Mouse (Mus musculus) layer of hippocampus, adult 9-10 months (tissue): Measurements from ENCODE around the gene Oxnad1.
"Not testable (repeated sequence)": the region's sequence is repeated elsewhere in the genome, so short reads cannot be mapped to it uniquely, and the experiment has no call there.

Experiments used
- DNase-seq: peaks from one replicate; pipeline ENCODE4 v3.0.0; 2022; ENCODE audit warnings: low spot score

The Oxnad1 gene

DNA sequence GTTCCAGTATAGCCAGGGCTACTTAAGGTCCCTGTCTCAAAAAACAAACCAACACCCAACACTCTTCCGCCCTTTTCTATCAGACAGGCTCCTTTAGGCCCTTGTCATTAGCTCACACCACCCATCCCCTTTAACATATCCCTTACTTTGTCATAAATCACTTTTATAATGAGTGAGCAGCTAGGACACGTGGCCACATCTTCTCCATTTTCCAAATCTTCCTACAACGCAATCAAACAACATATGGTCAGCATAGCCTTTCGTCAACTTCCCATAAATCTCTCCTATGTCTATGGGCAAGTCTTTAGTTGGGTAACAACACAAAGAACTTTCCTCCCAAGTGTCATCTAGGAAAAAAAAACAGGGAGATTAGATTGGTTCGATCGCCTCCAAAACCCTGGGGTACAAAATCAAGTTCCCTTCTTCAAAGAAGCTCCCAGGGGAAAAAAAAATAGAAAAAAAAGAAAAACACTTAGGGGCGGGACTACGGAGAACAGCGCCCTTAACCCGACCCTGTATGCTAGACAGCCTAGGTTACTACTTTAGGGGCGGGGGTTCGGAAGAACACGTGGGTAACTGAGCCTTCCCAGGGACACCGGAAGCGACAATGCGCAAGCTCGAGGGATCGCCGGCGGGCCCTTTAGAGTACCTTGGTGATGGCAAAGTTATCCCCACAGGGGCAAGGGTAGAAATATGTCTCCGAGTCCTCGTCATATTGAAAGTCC, at the start of gene Oxnad1:
TSS of gene Oxnad1 (plus strand) at position 614 of the 725 bp plus-strand sequence.
- no peak for DNase-seq

DNA sequence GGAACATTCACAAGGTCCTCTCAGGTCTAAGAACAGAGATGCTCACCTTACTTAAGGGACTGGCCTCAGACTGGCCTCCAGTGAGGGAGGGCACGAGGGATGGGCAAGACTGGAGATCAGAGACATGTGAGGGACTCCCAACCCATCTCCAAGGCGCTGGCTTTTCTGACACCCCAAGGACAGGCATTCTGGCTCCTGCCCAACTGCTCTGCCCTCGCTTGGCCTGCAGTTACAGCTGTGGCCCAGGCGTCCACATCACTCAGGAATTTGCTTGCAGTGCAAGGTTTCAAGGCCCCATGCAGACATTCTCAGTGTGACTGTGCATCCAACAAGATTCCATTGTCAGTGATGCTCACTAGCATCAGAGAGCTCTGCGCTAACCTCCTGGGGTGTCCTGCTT, 48.7 kb upstream of the Oxnad1 start:
- no peak for DNase-seq

DNA sequence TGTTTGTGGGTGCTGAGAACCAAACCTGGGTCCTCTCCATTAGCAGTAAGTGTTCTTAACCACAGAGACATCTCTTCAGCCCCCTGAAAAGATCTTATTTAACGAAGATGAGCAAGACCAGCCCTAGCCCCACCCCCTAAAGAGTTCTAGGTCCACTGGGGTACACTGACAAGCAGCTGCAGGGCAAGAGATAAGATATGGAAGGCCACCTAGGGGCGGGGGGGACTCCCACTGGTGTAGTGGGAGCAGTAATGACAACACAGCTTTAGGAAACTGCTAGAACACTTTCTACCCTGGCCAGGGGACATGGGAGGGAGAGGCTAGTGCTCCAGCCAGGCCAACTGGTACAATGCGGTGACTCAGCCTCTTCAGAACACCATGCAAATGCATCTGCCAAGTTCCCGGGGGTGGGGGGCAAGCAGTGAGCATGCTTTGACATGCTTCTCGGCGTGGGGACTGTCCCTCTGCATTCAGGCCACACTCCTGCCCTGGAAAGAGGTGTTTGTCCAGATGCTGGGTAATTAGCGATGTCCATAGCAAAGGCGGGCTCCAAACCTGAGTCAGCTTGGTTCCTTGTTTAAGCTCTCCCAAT, 47.4 kb upstream of the Oxnad1 start:
- no peak for DNase-seq

GRCm38 (mm10) chr14:32042108-32042507, 43.1 kb upstream of the Oxnad1 start:
- no peak for DNase-seq

DNA sequence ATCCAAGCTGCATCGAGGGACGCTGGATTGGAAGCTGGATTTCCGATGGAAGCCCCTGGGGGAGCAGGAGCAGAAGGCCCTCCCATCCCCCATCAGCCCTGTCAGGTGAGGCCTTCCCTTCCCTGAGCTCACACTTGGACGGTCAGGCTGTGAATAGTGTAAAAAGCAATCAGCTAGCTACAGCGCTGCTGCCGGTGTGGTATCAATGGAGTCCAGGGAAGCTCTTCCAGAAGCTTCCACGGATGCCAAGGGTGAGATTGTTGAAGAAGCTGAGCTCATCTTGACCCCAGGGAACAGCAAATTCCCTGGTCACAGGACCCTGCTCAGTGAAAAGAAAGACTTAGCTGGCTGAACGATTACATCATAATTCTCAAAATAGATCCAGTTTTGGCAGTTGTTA, 38.8 kb upstream of the Oxnad1 start:
- DNase-seq = no peak

DNA sequence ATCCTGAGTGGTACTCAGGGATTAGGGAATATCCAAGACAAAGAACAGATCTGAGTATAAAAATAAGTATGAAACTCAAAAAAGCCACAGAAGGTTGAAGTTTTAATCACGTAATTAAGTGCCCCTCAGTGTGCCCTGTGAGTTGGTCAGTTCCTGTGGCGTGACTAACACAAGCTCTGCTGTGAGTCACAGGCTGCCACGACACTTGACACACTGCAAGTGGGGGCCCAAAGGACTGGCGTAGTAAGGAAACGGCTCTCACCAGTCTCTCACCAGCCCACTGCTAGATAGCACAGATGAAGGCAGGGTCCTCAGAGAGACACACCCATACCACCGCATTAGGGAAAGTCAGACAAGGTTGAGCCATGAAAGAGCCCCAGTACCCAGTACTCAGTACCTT, 35.0 kb upstream of the Oxnad1 start:
- DNase-seq = no peak

DNA sequence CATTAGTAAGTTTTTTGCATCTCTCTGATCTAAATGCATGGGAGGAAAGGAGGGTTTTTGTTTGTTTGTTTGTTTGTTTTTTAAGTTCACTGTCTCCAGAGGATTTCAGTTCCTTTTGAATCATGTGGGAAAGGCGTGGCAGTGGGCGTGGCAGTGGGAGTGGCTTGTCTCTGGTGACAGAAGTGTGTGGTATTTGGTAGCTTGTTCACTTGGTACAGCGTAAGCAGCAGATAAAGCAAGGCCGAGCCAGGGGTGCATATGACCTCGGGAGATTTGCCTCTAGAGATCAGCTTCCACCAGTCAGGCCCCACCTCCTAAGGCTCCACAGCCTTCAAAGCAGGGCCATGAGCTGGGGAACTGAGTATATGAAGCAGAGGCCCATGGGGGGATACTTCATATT, 31.3 kb upstream of the Oxnad1 start:
- no peak for DNase-seq

DNA sequence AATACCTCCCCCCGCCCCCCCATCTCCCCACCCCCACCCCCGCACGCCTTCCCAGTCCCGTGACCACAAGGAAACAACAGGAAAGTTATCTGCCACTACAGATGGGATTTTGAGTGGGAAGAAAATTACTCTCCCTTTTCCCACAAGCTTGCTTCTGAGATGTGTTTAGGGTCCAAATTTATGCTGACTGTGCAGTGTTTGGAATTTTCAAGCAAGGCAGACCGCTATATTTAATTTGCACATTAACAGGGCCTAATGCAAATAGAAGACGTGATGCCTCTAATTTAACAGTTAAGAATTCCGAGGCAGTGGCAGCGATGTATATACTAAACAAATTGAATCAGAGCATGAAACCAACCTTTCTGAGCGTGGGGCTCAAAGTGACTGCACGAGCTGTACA, 30.4 kb upstream of the Oxnad1 start:
- DNase-seq = no peak

GRCm38 (mm10) chr14:32055781-32056180, 29.4 kb upstream of the Oxnad1 start:
- DNase-seq = no peak

DNA sequence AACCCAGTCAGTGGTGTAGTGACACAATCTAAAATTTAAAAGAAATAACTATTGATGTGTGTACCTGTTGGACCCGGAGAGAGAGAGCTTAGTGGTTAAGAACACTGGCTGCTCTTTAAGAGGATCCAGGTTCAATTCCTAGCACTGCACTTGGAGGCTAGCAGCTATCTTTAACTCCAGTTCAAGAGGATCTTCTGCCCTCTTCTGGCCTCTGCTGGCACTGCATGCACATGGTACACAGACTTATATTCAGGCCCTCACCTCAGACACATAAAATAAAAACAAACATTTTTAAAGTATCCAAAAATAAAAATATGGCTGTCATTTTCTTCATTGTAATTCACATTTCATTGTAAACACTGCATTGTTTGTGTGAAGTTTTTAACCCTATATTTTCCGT, 28.5 kb upstream of the Oxnad1 start:
- DNase-seq = no peak

DNA sequence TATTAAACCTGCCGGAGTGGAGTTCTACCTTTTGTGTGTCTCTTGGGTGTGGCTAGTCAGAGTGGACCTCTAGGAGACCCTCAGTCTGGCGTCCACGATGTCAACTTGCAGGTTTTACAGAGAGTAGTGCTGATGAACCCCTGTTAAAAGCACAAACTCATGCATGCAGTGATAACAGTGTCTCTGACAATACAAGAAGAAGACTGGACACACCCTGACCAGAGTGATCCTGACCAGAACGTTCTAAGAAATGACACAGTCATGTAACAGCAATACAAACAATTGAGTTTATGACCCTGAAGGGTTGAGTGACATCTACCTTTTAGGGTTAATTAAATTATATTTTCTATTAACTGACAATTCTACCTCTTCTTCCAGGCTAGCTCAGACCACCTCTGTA, 27.5 kb upstream of the Oxnad1 start:
- no peak for DNase-seq

- no peak for DNase-seq
These were observed 23.8 kb upstream of the Oxnad1 start for GRCm38 (mm10) chr14:32061398-32061797.

DNA sequence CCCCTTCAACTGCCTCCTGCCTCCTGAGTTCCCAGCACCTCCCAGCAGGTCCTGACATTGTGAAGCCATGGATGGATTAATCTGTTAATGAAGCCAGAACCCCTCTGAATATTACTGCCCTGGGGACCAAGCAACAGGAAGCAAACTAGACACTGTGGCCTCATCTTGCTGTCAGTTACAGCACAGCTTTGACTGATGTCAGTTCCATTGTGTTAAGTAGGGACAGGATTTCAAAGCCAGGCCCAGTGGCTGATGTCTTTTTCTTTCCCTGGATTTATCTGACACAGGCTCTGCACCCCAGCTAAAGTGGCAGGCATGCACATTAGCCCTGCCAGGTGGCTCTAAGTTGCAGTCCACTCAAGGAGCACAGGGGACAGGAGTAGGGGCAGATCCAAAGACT, 12.4 kb upstream of the Oxnad1 start:
- DNase-seq = no peak

- DNase-seq = no peak
These were observed 11.9 kb upstream of the Oxnad1 start for GRCm38 (mm10) chr14:32073211-32073685.

DNA sequence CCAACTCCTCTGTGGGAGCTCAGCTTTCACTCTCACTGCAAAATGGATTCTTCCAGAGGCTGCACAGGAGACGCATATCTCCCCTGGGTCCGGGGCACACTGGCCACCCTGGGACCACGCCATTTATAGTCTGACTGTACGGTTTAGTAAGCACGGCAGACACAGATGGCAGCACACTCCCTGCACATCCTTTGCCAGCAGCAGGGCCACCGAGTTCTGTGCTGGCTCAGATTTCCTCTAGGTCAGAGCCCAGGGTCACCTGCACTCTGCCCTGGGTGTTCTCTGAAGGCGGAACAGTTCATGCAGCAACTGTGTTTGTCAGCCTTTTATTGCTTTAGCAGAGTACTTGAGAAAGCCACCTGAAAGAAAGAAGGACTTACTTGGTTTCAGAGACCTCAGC, 11.3 kb upstream of the Oxnad1 start:
- no peak for DNase-seq

DNA sequence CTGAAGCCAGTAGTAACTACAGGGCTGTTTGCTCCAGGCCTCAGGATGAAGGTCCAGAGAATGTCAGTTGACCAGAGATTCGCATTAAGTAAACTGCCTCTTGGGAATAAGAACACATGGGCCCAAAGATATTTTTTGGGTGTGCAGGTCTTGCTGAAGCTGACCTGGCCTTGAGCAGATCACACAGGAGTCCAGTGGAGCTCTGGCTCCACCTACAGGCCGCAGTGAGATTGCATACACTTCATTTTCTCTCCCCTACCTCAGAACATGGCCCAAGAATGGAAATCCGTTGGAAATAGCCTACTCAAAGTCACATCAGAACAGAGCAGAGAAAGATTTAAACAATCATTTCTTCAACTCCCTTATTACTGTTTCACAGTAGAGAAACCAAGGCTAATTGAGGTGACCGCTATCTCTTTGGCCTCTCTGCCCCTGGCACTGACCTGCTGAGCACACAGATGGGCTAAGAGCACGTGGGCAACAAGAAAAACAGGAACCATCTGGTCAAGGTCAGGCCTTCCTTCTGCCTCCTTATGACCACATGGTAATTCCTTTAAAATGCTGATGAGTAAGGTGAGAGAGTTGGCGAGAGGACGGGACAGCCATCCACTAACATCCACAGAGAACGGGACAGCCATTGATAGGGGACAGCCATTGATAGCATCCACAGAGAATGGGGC, 8.1 kb upstream of the Oxnad1 start:
- DNase-seq = no peak

- DNase-seq = no peak
These were observed 4.1 kb upstream of the Oxnad1 start for GRCm38 (mm10) chr14:32081026-32081425.

DNA sequence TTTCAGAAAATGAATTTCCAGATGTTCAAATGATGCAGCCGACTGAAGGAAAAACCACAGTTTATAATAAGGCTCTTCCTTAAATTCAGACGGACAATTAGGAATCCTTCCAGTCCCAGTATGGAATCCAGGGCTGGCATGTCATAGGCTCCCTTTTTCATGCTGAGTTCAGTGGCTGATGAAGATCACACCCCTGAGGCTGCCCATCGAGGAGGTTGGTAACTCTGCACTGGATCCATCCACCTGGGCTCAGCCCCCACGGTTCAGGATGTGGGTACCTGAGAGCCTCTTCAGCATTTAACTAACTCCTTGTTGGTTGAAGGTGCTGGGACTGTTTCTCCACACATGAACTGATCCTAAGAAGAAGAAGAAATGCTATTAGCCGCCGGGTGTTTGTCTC, 2.3 kb upstream of the Oxnad1 start:
- no peak for DNase-seq

- DNase-seq = no peak
These were observed 1.7 kb upstream of the Oxnad1 start for GRCm38 (mm10) chr14:32083466-32083865.

- peak; percentile 99 for DNase-seq
These were observed 470 bp downstream of the Oxnad1 start, which contains the start of gene Dph3 for GRCm38 (mm10) chr14:32085486-32086201. TSS of gene Dph3 (minus strand) at chr14:32085729.

- DNase-seq = no peak
These were observed 1.1 kb downstream of the Oxnad1 start for GRCm38 (mm10) chr14:32086226-32086625.

- DNase-seq = not testable (repeated sequence)
These were observed 2.5 kb downstream of the Oxnad1 start for GRCm38 (mm10) chr14:32087584-32088248.
